In genomic region chr19:5195417-5196035, GRCm38 (mm10) we compare ENCODE assay signal across 9 mouse cellular contexts.
DNase-seq lines count a peak whose midpoint lies in the region; ATAC-seq lines count a peak whose summit lies in the region.
"Had no signal": no experiment of that assay in that cellular context is flagged by ENCODE, and none has a peak within 500 bp of the region (broad histone marks: within the 10 kb centered on the region; RNA-seq: fewer than 3 reads in every experiment).

No protein-coding gene starts in this region.

- no peaks in the 10 kb centered on the region for H3K36me3 ChIP-seq in forebrain, embryonic 10.5 days (replicated peaks)
- no peaks in the 10 kb centered on the region for H3K36me3 ChIP-seq in forebrain, embryonic 15.5 days
- no peaks in the 10 kb centered on the region for H3K36me3 ChIP-seq in liver, embryonic 13.5 days
- no peaks in the 10 kb centered on the region for H3K36me3 ChIP-seq in splenic B cell, adult 2 months (ENCODE audit: control insufficient read depth, insufficient read depth, low read length, poor library complexity, severe bottlenecking)
- H3K36me3 ChIP-seq: limb, embryonic 15.5 days had no signal

- DNase-seq in forebrain, embryonic 10.5 days (ENCODE audit: extremely low spot score, low spot score) = peak; percentile 15
- peak; percentile 7 to 32 for DNase-seq in urinary bladder, adult 18-20 months (ENCODE audit: low spot score in 2 of 2)
- no peak for DNase-seq in urinary bladder, postnatal 10 days (ENCODE audit: low spot score)
- DNase-seq in embryo, embryonic 10 days (ENCODE audit: low spot score) = peak; percentile 85
- DNase-seq in hindlimb bud, embryonic 11.5 days (ENCODE audit: extremely low spot score, low read depth, low spot score) = peak; percentile 33
- peak; percentile 35 for DNase-seq in liver, embryonic 13.5 days
- peak; percentile 89 for DNase-seq in splenic B cell, adult 2 months (ENCODE audit: low read depth, low spot score)

- no peak overlapping the region for H3K4me3 ChIP-seq in forebrain, embryonic 10.5 days
- no peak overlapping the region for H3K4me3 ChIP-seq in forebrain, embryonic 15.5 days
- no peak overlapping the region for H3K4me3 ChIP-seq in liver, embryonic 13.5 days (replicated peaks)
- H3K4me3 ChIP-seq: limb, embryonic 15.5 days had no signal

- no peak overlapping the region for H3K9ac ChIP-seq in forebrain, embryonic 15.5 days (replicated peaks)
- no peak overlapping the region for H3K9ac ChIP-seq in liver, embryonic 13.5 days
- H3K9ac ChIP-seq: limb, embryonic 15.5 days had no signal

- no peaks in the 10 kb centered on the region for H3K9me3 ChIP-seq in forebrain, embryonic 10.5 days
- H3K9me3 ChIP-seq in forebrain, embryonic 15.5 days = no peaks in the 10 kb centered on the region
- H3K9me3 ChIP-seq in liver, embryonic 13.5 days (replicated peaks) = no peaks in the 10 kb centered on the region
- H3K9me3 ChIP-seq: limb, embryonic 15.5 days had no signal

- H3K27ac ChIP-seq in forebrain, embryonic 10.5 days = no peak overlapping the region
- no peak overlapping the region for H3K27ac ChIP-seq in forebrain, embryonic 15.5 days (replicated peaks)
- no peak overlapping the region for H3K27ac ChIP-seq in liver, embryonic 13.5 days
- H3K27ac ChIP-seq: limb, embryonic 15.5 days had no signal

- no peak for ATAC-seq in forebrain, embryonic 15.5 days (replicated peaks)
- ATAC-seq in liver, embryonic 13.5 days (ENCODE audit: low read depth) = no peak

- no peaks in the 10 kb centered on the region for H3K27me3 ChIP-seq in forebrain, embryonic 10.5 days (ENCODE audit: poor library complexity, severe bottlenecking)
- no peaks in the 10 kb centered on the region for H3K27me3 ChIP-seq in forebrain, embryonic 15.5 days
- no peaks in the 10 kb centered on the region for H3K27me3 ChIP-seq in liver, embryonic 13.5 days
- H3K27me3 ChIP-seq in splenic B cell, adult 2 months (ENCODE audit: control insufficient read depth, insufficient read depth, low read length, poor library complexity, severe bottlenecking) = no peaks in the 10 kb centered on the region
- H3K27me3 ChIP-seq: limb, embryonic 15.5 days had no signal

- peaks cover 9% of the 10 kb centered on the region for H3K4me1 ChIP-seq in forebrain, embryonic 10.5 days
- H3K4me1 ChIP-seq in forebrain, embryonic 15.5 days = no peaks in the 10 kb centered on the region
- H3K4me1 ChIP-seq in liver, embryonic 13.5 days (replicated peaks) = peaks cover 13% of the 10 kb centered on the region; the same call in 1 of the 2 replicates
- H3K4me1 ChIP-seq: limb, embryonic 15.5 days had no signal

- WGBS in forebrain, embryonic 10.5 days = 62% methylated on average over 7 of the region's 7 CpGs
- 58% methylated on average over 7 of the region's 7 CpGs for WGBS in forebrain, embryonic 15.5 days
- 53% methylated on average over 7 of the region's 7 CpGs for WGBS in liver, embryonic 13.5 days (ENCODE audit: insufficient replicate concordance)

- H3K4me2 ChIP-seq in forebrain, embryonic 15.5 days (replicated peaks) = no peak overlapping the region
- H3K4me2 ChIP-seq in liver, embryonic 13.5 days = no peak overlapping the region
- H3K4me2 ChIP-seq: limb, embryonic 15.5 days had no signal
